Mouse (Mus musculus): ENCODE data around the gene Zmynd8. TPM values are rescaled to one million over a fixed set of nuclear protein-coding genes. Genes with fewer than 3 reads are reported as not detected.

Zmynd8 gene
- total and polyA plus RNA-seq, 3 experiments = 54.5 to 153 (median 82.4) TPM

GRCm38 (mm10) chr2:165901127-165901384 lies 2.2 kb upstream of the Zmynd8 start:
- no peak for DNase-seq (ENCODE audit: low spot score)
- H3K9me3 ChIP-seq (replicated peaks) = no peaks in the 10 kb centered on the region
- no peak overlapping the region for H3K4me3 ChIP-seq (ENCODE audit: low read depth, low read length)
- H3K36me3 ChIP-seq (replicated peaks) = no peaks in the 10 kb centered on the region
- peaks cover 21% of the 10 kb centered on the region for H3K27me3 ChIP-seq (ENCODE audit: insufficient read depth, low read length)
- peaks cover 35% of the 10 kb centered on the region for H3K4me1 ChIP-seq (ENCODE audit: insufficient read depth, low read depth, low read length)
- TF ChIP-seq CTCF (IDR thresholded peaks at IDR 0.05; ENCODE audit: low read depth, low read length) (no peak), GATA1 (IDR thresholded peaks at IDR 0.05; ENCODE audit: borderline replicate concordance, low read length) (no peak), GATA2 (IDR thresholded peaks at IDR 0.05; ENCODE audit: borderline replicate concordance, low read depth, low read length) (no peak), TAL1 (conservative IDR thresholded peaks at IDR 0.05; ENCODE audit: low read depth, low read length) (no peak)
- ATAC-seq (ENCODE audit: extremely low read depth, insufficient number of reproducible peaks, low FRiP score, poor library complexity, severe bottlenecking) = no peak

- peaks cover 36% of the 10 kb centered on the region for H3K4me1 ChIP-seq (ENCODE audit: insufficient read depth, low read depth, low read length)
- H3K27me3 ChIP-seq (ENCODE audit: insufficient read depth, low read length) = peaks cover 21% of the 10 kb centered on the region
- no peak for DNase-seq (ENCODE audit: low spot score)
- no peaks in the 10 kb centered on the region for H3K9me3 ChIP-seq (replicated peaks)
- ATAC-seq (ENCODE audit: extremely low read depth, insufficient number of reproducible peaks, low FRiP score, poor library complexity, severe bottlenecking) = no peak; the same call in 1 of the 2 replicates
- H3K36me3 ChIP-seq (replicated peaks) = no peaks in the 10 kb centered on the region
- TF ChIP-seq CTCF (IDR thresholded peaks at IDR 0.05; ENCODE audit: low read depth, low read length) (no peak), TAL1 (conservative IDR thresholded peaks at IDR 0.05; ENCODE audit: low read depth, low read length) (no peak), GATA2 (IDR thresholded peaks at IDR 0.05; ENCODE audit: borderline replicate concordance, low read depth, low read length) (no peak), GATA1 (IDR thresholded peaks at IDR 0.05; ENCODE audit: borderline replicate concordance, low read length) (no peak), POLR2AphosphoS5 (IDR thresholded peaks at IDR 0.05; ENCODE audit: insufficient replicate concordance, low read depth, low read length) (no peak)
- H3K4me3 ChIP-seq (ENCODE audit: low read depth, low read length) = no peak overlapping the region; the same call in 1 of the 2 replicates
Measured at GRCm38 (mm10) chr2:165900351-165901126, 1.7 kb upstream of the Zmynd8 start.

GRCm38 (mm10) chr2:165899923-165900322 lies 1.1 kb upstream of the Zmynd8 start:
- Histone ChIP-seq H3K36me3 (replicated peaks) (no peaks in the 10 kb centered on the region), H3K4me3 (ENCODE audit: low read depth, low read length) (no peak overlapping the region), H3K9me3 (replicated peaks) (no peaks in the 10 kb centered on the region), H3K4me1 (ENCODE audit: insufficient read depth, low read depth, low read length) (peaks cover 42% of the 10 kb centered on the region), H3K27me3 (ENCODE audit: insufficient read depth, low read length) (peaks cover 18% of the 10 kb centered on the region)
- TF ChIP-seq GATA2 (IDR thresholded peaks at IDR 0.05; ENCODE audit: borderline replicate concordance, low read depth, low read length) = no peak
- TF ChIP-seq POLR2AphosphoS5 (IDR thresholded peaks at IDR 0.05; ENCODE audit: insufficient replicate concordance, low read depth, low read length) = no peak
- TF ChIP-seq CTCF (IDR thresholded peaks at IDR 0.05; ENCODE audit: low read depth, low read length) = no peak
- no peak for TF ChIP-seq GATA1 (IDR thresholded peaks at IDR 0.05; ENCODE audit: borderline replicate concordance, low read length)
- TF ChIP-seq TAL1 (conservative IDR thresholded peaks at IDR 0.05; ENCODE audit: low read depth, low read length) = no peak
- DNase-seq (ENCODE audit: low spot score) (no peak), ATAC-seq (ENCODE audit: extremely low read depth, insufficient number of reproducible peaks, low FRiP score, poor library complexity, severe bottlenecking) (no peak)

GRCm38 (mm10) chr2:165899474-165899873 lies 658 bp upstream of the Zmynd8 start:
- no peak overlapping the region for H3K4me3 ChIP-seq (ENCODE audit: low read depth, low read length)
- TF ChIP-seq TAL1 (conservative IDR thresholded peaks at IDR 0.05; ENCODE audit: low read depth, low read length) (no peak), GATA2 (IDR thresholded peaks at IDR 0.05; ENCODE audit: borderline replicate concordance, low read depth, low read length) (no peak), POLR2AphosphoS5 (IDR thresholded peaks at IDR 0.05; ENCODE audit: insufficient replicate concordance, low read depth, low read length) (no peak), CTCF (IDR thresholded peaks at IDR 0.05; ENCODE audit: low read depth, low read length) (no peak), GATA1 (IDR thresholded peaks at IDR 0.05; ENCODE audit: borderline replicate concordance, low read length) (no peak)
- ATAC-seq (ENCODE audit: extremely low read depth, insufficient number of reproducible peaks, low FRiP score, poor library complexity, severe bottlenecking) (no peak), DNase-seq (ENCODE audit: low spot score) (no peak)
- no peaks in the 10 kb centered on the region for H3K9me3 ChIP-seq (replicated peaks)
- peaks cover 45% of the 10 kb centered on the region for H3K4me1 ChIP-seq (ENCODE audit: insufficient read depth, low read depth, low read length)
- no peaks in the 10 kb centered on the region for H3K36me3 ChIP-seq (replicated peaks)
- H3K27me3 ChIP-seq (ENCODE audit: insufficient read depth, low read length) = peaks cover 14% of the 10 kb centered on the region

GRCm38 (mm10) chr2:165896171-165896570 lies 2.6 kb downstream of the Zmynd8 start:
- TF ChIP-seq CTCF (IDR thresholded peaks at IDR 0.05; ENCODE audit: low read depth, low read length) = no peak
- TF ChIP-seq TAL1 (conservative IDR thresholded peaks at IDR 0.05; ENCODE audit: low read depth, low read length) = no peak
- no peak for TF ChIP-seq GATA2 (IDR thresholded peaks at IDR 0.05; ENCODE audit: borderline replicate concordance, low read depth, low read length)
- TF ChIP-seq GATA1 (IDR thresholded peaks at IDR 0.05; ENCODE audit: borderline replicate concordance, low read length) = no peak
- no peak for TF ChIP-seq POLR2AphosphoS5 (IDR thresholded peaks at IDR 0.05; ENCODE audit: insufficient replicate concordance, low read depth, low read length)
- peaks cover 10% of the 10 kb centered on the region for H3K27me3 ChIP-seq (ENCODE audit: insufficient read depth, low read length)
- H3K4me3 ChIP-seq (ENCODE audit: low read depth, low read length) = no peak overlapping the region
- H3K9me3 ChIP-seq (replicated peaks) = no peaks in the 10 kb centered on the region
- H3K4me1 ChIP-seq (ENCODE audit: insufficient read depth, low read depth, low read length) = peaks cover 52% of the 10 kb centered on the region
- no peaks in the 10 kb centered on the region for H3K36me3 ChIP-seq (replicated peaks)
- DNase-seq (ENCODE audit: low spot score) (no peak), ATAC-seq (ENCODE audit: extremely low read depth, insufficient number of reproducible peaks, low FRiP score, poor library complexity, severe bottlenecking) (no peak)

- peaks cover 47% of the 10 kb centered on the region for H3K4me1 ChIP-seq (ENCODE audit: insufficient read depth, low read depth, low read length)
Measured at GRCm38 (mm10) chr2:165895687-165896086, 3.1 kb downstream of the Zmynd8 start.

More at GRCm38 (mm10) chr2:165895687-165896086, 3.1 kb downstream of the Zmynd8 start:
- Histone ChIP-seq H3K27me3 (ENCODE audit: insufficient read depth, low read length) (peaks cover 10% of the 10 kb centered on the region), H3K9me3 (replicated peaks) (no peaks in the 10 kb centered on the region), H3K4me3 (ENCODE audit: low read depth, low read length) (no peak overlapping the region), H3K36me3 (replicated peaks) (no peaks in the 10 kb centered on the region)
- ATAC-seq (ENCODE audit: extremely low read depth, insufficient number of reproducible peaks, low FRiP score, poor library complexity, severe bottlenecking) = no peak
- DNase-seq (ENCODE audit: low spot score) = no peak
- no peak for TF ChIP-seq POLR2AphosphoS5 (IDR thresholded peaks at IDR 0.05; ENCODE audit: insufficient replicate concordance, low read depth, low read length)
- no peak for TF ChIP-seq TAL1 (conservative IDR thresholded peaks at IDR 0.05; ENCODE audit: low read depth, low read length)
- TF ChIP-seq GATA1 (IDR thresholded peaks at IDR 0.05; ENCODE audit: borderline replicate concordance, low read length) = no peak
- no peak for TF ChIP-seq CTCF (IDR thresholded peaks at IDR 0.05; ENCODE audit: low read depth, low read length)
- TF ChIP-seq GATA2 (IDR thresholded peaks at IDR 0.05; ENCODE audit: borderline replicate concordance, low read depth, low read length) = no peak

All from G1E (cell line).